Mouse (Mus musculus) stomach, embryonic 15.5 days (tissue): ENCODE data around the gene S100a8. TPM values are rescaled to one million over a fixed set of nuclear protein-coding genes. Genes with fewer than 3 reads are reported as not detected.
A peak's percentile ranks its signal among the peaks of the same experiment; 100 is the strongest.

Experiments
- ATAC-seq: fragments of 200-750 bp; cut with Nextera tagmentation; 2 replicates; pipeline ENCODE4 v1.8.0; 2017; ENCODE audit warnings: low read depth, moderate number of reproducible peaks, moderate TSS enrichment; ENCODE audit not compliant: insufficient read depth, low FRiP score
- H3K27ac ChIP-seq: fragments of 300-500 bp; sonication (generic); 2 replicates; pipeline ENCODE4 v1.5.1; 2015; ENCODE audit warnings: mild to moderate bottlenecking, inconsistent platforms
- H3K27me3 ChIP-seq: fragments of 300-500 bp; sonication (generic); replicated peaks from 2 replicates; pipeline ENCODE4 v1.6.1; 2015; ENCODE audit warnings: inconsistent platforms
- H3K36me3 ChIP-seq: fragments of 300-500 bp; sonication (generic); 2 replicates; pipeline ENCODE4 v1.6.1; 2015; ENCODE audit warnings: inconsistent platforms
- H3K4me1 ChIP-seq: fragments of 300-500 bp; sonication (generic); 2 replicates; pipeline ENCODE4 v1.6.1; 2015; ENCODE audit warnings: inconsistent platforms
- H3K4me2 ChIP-seq: fragments of 300-500 bp; sonication (generic); 2 replicates; pipeline ENCODE4 v1.6.1; 2015; ENCODE audit warnings: mild to moderate bottlenecking, inconsistent platforms
- H3K4me3 ChIP-seq: fragments of 300-500 bp; sonication (generic); replicated peaks from 2 replicates; pipeline ENCODE4 v1.5.1; 2015; ENCODE audit warnings: inconsistent platforms
- H3K9ac ChIP-seq: fragments of 300-500 bp; sonication (generic); 2 replicates; pipeline ENCODE4 v1.6.1; 2015; ENCODE audit warnings: inconsistent platforms
- H3K9me3 ChIP-seq: fragments of 300-500 bp; sonication (generic); 2 replicates; pipeline ENCODE4 v1.6.1; 2016; ENCODE audit warnings: inconsistent platforms
- WGBS: fragments of 180-500 bp; shearing (Covaris S2); methylation state at CpG from one replicate; pipeline ENCODE4 v1.1.7; 2015; 5-methylcytosine and 5-hydroxymethylcytosine counted together
- polyA plus RNA-seq: library from polyadenylated mRNA; unstranded; fragments of >200 nt; fragmentation: Nextera tagmentation; extraction: Ambion mirVana; gene quantifications from 2 replicates; pipeline ENCODE4 v1.2.1, GENCODE M21; 2015

S100a8 gene
- polyA plus RNA-seq, result 295 and 384 TPM in 2 replicates

GRCm38 (mm10) chr3:90668846-90669245 is at the start of gene S100a8:
Gene S100a8 (plus strand): TSS chr3:90668978.
- Histone ChIP-seq H3K4me1 (no peaks in the 10 kb centered on the region), H3K9ac (no peak within 1 kb of the TSS), H3K4me2 (no peak within 1 kb of the TSS), H3K27me3 (no peaks in the 10 kb centered on the region), H3K9me3 (no peaks in the 10 kb centered on the region), H3K36me3 (no peaks in the 10 kb centered on the region), H3K27ac (no peak within 1 kb of the TSS), H3K4me3 (no peak within 1 kb of the TSS)
- WGBS, result 54% methylated on average over 8 of the region's 8 CpGs
- ATAC-seq, result no peak

- Histone ChIP-seq H3K4me1 (peaks cover 15% of the 10 kb centered on the region), H3K4me2 (no peak overlapping the region)
- ATAC-seq, result no peak
Measured at GRCm38 (mm10) chr3:90621552-90621951, 47.2 kb upstream of the S100a8 start.

GRCm38 (mm10) chr3:90623435-90624071 is 45.2 kb upstream of the S100a8 start:
- H3K9ac ChIP-seq, result no peak overlapping the region
- H3K4me1 ChIP-seq, result peaks cover 15% of the 10 kb centered on the region
- no peak overlapping the region for H3K4me3 ChIP-seq
- no peaks in the 10 kb centered on the region for H3K27me3 ChIP-seq
- ATAC-seq, result peak; percentile 34; the same call in 1 of the 2 replicates
- H3K27ac ChIP-seq, result peak overlapping the region; percentile 51
- WGBS, result 19% methylated on average over 2 of the region's 2 CpGs
- no peaks in the 10 kb centered on the region for H3K36me3 ChIP-seq
- H3K9me3 ChIP-seq, result no peaks in the 10 kb centered on the region
- H3K4me2 ChIP-seq, result no peak overlapping the region

More at GRCm38 (mm10) chr3:90621552-90621951, 47.2 kb upstream of the S100a8 start:
- no peaks in the 10 kb centered on the region for H3K27me3 ChIP-seq
- no peak overlapping the region for H3K9ac ChIP-seq
- H3K27ac ChIP-seq, result no peak overlapping the region
- H3K9me3 ChIP-seq, result no peaks in the 10 kb centered on the region
- no peak overlapping the region for H3K4me3 ChIP-seq
- H3K36me3 ChIP-seq, result no peaks in the 10 kb centered on the region
- 45% methylated on average over 7 of the region's 7 CpGs for WGBS

- Histone ChIP-seq H3K27me3 (no peaks in the 10 kb centered on the region), H3K27ac (peak overlapping the region; percentile 90), H3K4me2 (no peak overlapping the region), H3K9me3 (no peaks in the 10 kb centered on the region), H3K36me3 (no peaks in the 10 kb centered on the region), H3K9ac (no peak overlapping the region), H3K4me1 (peaks cover 15% of the 10 kb centered on the region), H3K4me3 (no peak overlapping the region)
- ATAC-seq, result no peak
- WGBS, result 76% methylated on average over 5 of the region's 5 CpGs
Measured at GRCm38 (mm10) chr3:90625496-90625895, 43.3 kb upstream of the S100a8 start.

GRCm38 (mm10) chr3:90626266-90627021 is 42.3 kb upstream of the S100a8 start:
- Histone ChIP-seq H3K4me3 (no peak overlapping the region), H3K4me2 (no peak overlapping the region), H3K9ac (no peak overlapping the region), H3K27me3 (no peaks in the 10 kb centered on the region), H3K4me1 (peaks cover 15% of the 10 kb centered on the region), H3K27ac (peak overlapping the region; percentile 90), H3K36me3 (no peaks in the 10 kb centered on the region), H3K9me3 (no peaks in the 10 kb centered on the region)
- WGBS, result 41% methylated on average over 9 of the region's 9 CpGs
- peak; percentile 59 for ATAC-seq

- no peak overlapping the region for H3K9ac ChIP-seq
- H3K4me2 ChIP-seq, result no peak overlapping the region
Measured at GRCm38 (mm10) chr3:90627366-90627765, 41.4 kb upstream of the S100a8 start.

GRCm38 (mm10) chr3:90627807-90628206 is 41.0 kb upstream of the S100a8 start:
- H3K9me3 ChIP-seq, result no peaks in the 10 kb centered on the region
- no peak overlapping the region for H3K4me3 ChIP-seq
- no peaks in the 10 kb centered on the region for H3K27me3 ChIP-seq
- WGBS, result 57% methylated on average over 4 of the region's 4 CpGs
- no peaks in the 10 kb centered on the region for H3K36me3 ChIP-seq
- H3K27ac ChIP-seq, result peak overlapping the region; percentile 87; the same call in 1 of the 2 replicates
- peaks cover 15% of the 10 kb centered on the region for H3K4me1 ChIP-seq
- ATAC-seq, result peak; percentile 41; the same call in 1 of the 2 replicates
- no peak overlapping the region for H3K9ac ChIP-seq
- no peak overlapping the region for H3K4me2 ChIP-seq

More at GRCm38 (mm10) chr3:90627366-90627765, 41.4 kb upstream of the S100a8 start:
- Histone ChIP-seq H3K4me1 (peaks cover 15% of the 10 kb centered on the region), H3K4me3 (no peak overlapping the region), H3K27me3 (no peaks in the 10 kb centered on the region), H3K27ac (peak overlapping the region; percentile 87), H3K9me3 (no peaks in the 10 kb centered on the region), H3K36me3 (no peaks in the 10 kb centered on the region)
- ATAC-seq, result no peak
- 86% methylated on average over 5 of the region's 5 CpGs for WGBS

- Histone ChIP-seq H3K4me3 (no peak overlapping the region), H3K27ac (no peak overlapping the region), H3K9ac (no peak overlapping the region), H3K4me1 (no peaks in the 10 kb centered on the region; the same call in 1 of the 2 replicates), H3K9me3 (no peaks in the 10 kb centered on the region), H3K36me3 (no peaks in the 10 kb centered on the region), H3K27me3 (no peaks in the 10 kb centered on the region), H3K4me2 (no peak overlapping the region)
- 0 out of 2 replicates have a peak, but pooled peaks have one; percentile 27 for ATAC-seq
- WGBS, result 67% methylated on average over 2 of the region's 2 CpGs
Measured at GRCm38 (mm10) chr3:90629298-90629697, 39.5 kb upstream of the S100a8 start.

GRCm38 (mm10) chr3:90631984-90632383 is 36.8 kb upstream of the S100a8 start:
- 66% methylated on average over 2 of the region's 2 CpGs for WGBS
- Histone ChIP-seq H3K27ac (no peak overlapping the region), H3K4me1 (no peaks in the 10 kb centered on the region), H3K36me3 (no peaks in the 10 kb centered on the region), H3K9ac (no peak overlapping the region), H3K27me3 (no peaks in the 10 kb centered on the region), H3K4me2 (no peak overlapping the region), H3K9me3 (no peaks in the 10 kb centered on the region), H3K4me3 (no peak overlapping the region)
- no peak for ATAC-seq

GRCm38 (mm10) chr3:90638511-90639275 is 30.1 kb upstream of the S100a8 start:
- Histone ChIP-seq H3K36me3 (no peaks in the 10 kb centered on the region), H3K9ac (no peak overlapping the region), H3K27me3 (no peaks in the 10 kb centered on the region), H3K4me3 (no peak overlapping the region), H3K27ac (no peak overlapping the region; the same call in 1 of the 2 replicates), H3K4me1 (no peaks in the 10 kb centered on the region), H3K9me3 (no peaks in the 10 kb centered on the region), H3K4me2 (no peak overlapping the region)
- 73% methylated on average over 1 of the region's 1 CpGs for WGBS
- ATAC-seq, result no peak

- no peak for ATAC-seq
- no peaks in the 10 kb centered on the region for H3K36me3 ChIP-seq
- H3K27me3 ChIP-seq, result no peaks in the 10 kb centered on the region
- no peak overlapping the region for H3K4me3 ChIP-seq
- 47% methylated on average over 7 of the region's 7 CpGs for WGBS
- H3K9ac ChIP-seq, result no peak overlapping the region
- no peak overlapping the region for H3K4me2 ChIP-seq
- H3K4me1 ChIP-seq, result no peaks in the 10 kb centered on the region
- no peaks in the 10 kb centered on the region for H3K9me3 ChIP-seq
- no peak overlapping the region for H3K27ac ChIP-seq
Measured at GRCm38 (mm10) chr3:90639511-90640154, 29.1 kb upstream of the S100a8 start.
